Comparison of ENCODE assay signal across 8 mouse cellular contexts in the genomic region with DNA sequence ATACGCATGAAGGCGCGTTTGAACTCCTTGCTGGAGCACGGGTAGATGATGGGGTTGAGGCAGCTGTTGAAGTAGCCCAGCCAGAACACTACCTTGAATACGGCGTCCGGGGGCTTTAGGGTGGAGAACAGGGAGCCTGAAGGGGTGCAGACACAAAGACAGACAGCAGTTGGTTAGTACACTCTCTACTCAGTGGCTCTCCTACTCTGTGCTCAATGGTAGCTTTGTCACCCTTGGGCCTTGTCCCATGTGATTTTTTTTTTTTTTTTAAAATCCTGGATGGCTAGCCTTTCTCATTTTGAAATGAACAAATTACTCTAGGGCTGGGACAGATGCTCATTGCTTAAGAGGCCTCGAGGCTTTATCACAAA. TPM values are rescaled to one million over a fixed set of nuclear protein-coding genes. Genes with fewer than 3 reads are reported as not detected.
DNase-seq lines count a peak whose midpoint lies in the region; ATAC-seq and TF ChIP-seq lines count a peak whose summit lies in the region.
"Had no signal": no experiment of that assay in that cellular context is flagged by ENCODE, and none has a peak within 500 bp of the region (broad histone marks: within the 10 kb centered on the region; RNA-seq: fewer than 3 reads in every experiment).

No protein-coding gene starts in this region.

- 18% methylated on average over 8 of the region's 8 CpGs for WGBS in lung, embryonic 16.5 days
- 23% methylated on average over 8 of the region's 8 CpGs for WGBS in forebrain, postnatal 0 days
- WGBS in liver, embryonic 12.5 days (ENCODE audit: insufficient replicate concordance), result 26% methylated on average over 8 of the region's 8 CpGs
- WGBS in stomach, postnatal 0 days, result 21% methylated on average over 8 of the region's 8 CpGs

- H3K9ac ChIP-seq in lung, embryonic 16.5 days (ENCODE audit: low read length), result peak overlapping the region; percentile 56
- no peak overlapping the region for H3K9ac ChIP-seq in forebrain, postnatal 0 days
- H3K9ac ChIP-seq in liver, embryonic 12.5 days, result no peak overlapping the region
- H3K9ac ChIP-seq in stomach, postnatal 0 days (ENCODE audit: low read length), result no peak overlapping the region

- peak overlapping the region; percentile 59 for H3K4me2 ChIP-seq in lung, embryonic 16.5 days (ENCODE audit: low read depth, low read length)
- H3K4me2 ChIP-seq in forebrain, postnatal 0 days (ENCODE audit: low read depth), result peak overlapping the region; percentile 51
- H3K4me2 ChIP-seq in liver, embryonic 12.5 days, result peak overlapping the region; percentile 60
- H3K4me2 ChIP-seq in stomach, postnatal 0 days (replicated peaks; ENCODE audit: low read depth), result peak overlapping the region; percentile 59

- H3K4me3 ChIP-seq in lung, embryonic 16.5 days (ENCODE audit: low read length), result peak overlapping the region; percentile 47
- peak overlapping the region; percentile 32 for H3K4me3 ChIP-seq in forebrain, postnatal 0 days (ENCODE audit: low read depth, low read length)
- H3K4me3 ChIP-seq in liver, embryonic 12.5 days, result peak overlapping the region; percentile 26
- peak overlapping the region; percentile 31 for H3K4me3 ChIP-seq in stomach, postnatal 0 days (ENCODE audit: low read depth, low read length)

- no peaks in the 10 kb centered on the region for H3K9me3 ChIP-seq in lung, embryonic 16.5 days (ENCODE audit: control insufficient read depth, low read length)
- H3K9me3 ChIP-seq in forebrain, postnatal 0 days (ENCODE audit: low read length), result no peaks in the 10 kb centered on the region
- H3K9me3 ChIP-seq in liver, embryonic 12.5 days (replicated peaks), result no peaks in the 10 kb centered on the region
- no peaks in the 10 kb centered on the region for H3K9me3 ChIP-seq in stomach, postnatal 0 days (ENCODE audit: control insufficient read depth, low read length)

- H3K4me1 ChIP-seq in lung, embryonic 16.5 days (replicated peaks; ENCODE audit: control insufficient read depth, insufficient read depth, low read length), result peaks cover 14% of the 10 kb centered on the region
- H3K4me1 ChIP-seq in forebrain, postnatal 0 days (ENCODE audit: insufficient read depth), result peaks cover 3% of the 10 kb centered on the region; the same call in 1 of the 2 replicates
- peaks cover 6% of the 10 kb centered on the region; the same call in 1 of the 2 replicates for H3K4me1 ChIP-seq in liver, embryonic 12.5 days
- no peaks in the 10 kb centered on the region for H3K4me1 ChIP-seq in stomach, postnatal 0 days (replicated peaks; ENCODE audit: control insufficient read depth, insufficient read depth)

- H3K27ac ChIP-seq in lung, embryonic 16.5 days (ENCODE audit: low read length), result peak overlapping the region; percentile 69; the same call in 1 of the 2 replicates
- H3K27ac ChIP-seq in forebrain, postnatal 0 days (ENCODE audit: low read depth, low read length), result no peak overlapping the region
- H3K27ac ChIP-seq in liver, embryonic 12.5 days, result no peak overlapping the region
- H3K27ac ChIP-seq in stomach, postnatal 0 days (replicated peaks), result no peak overlapping the region

- no peak for TF ChIP-seq EP300 in stomach, postnatal 0 days (optimal IDR thresholded peaks at IDR 0.05)

- H3K36me3 ChIP-seq in lung, embryonic 16.5 days (ENCODE audit: control insufficient read depth, insufficient read depth, low read length), result no peaks in the 10 kb centered on the region
- no peaks in the 10 kb centered on the region for H3K36me3 ChIP-seq in forebrain, postnatal 0 days (ENCODE audit: insufficient read depth)
- H3K36me3 ChIP-seq in liver, embryonic 12.5 days, result no peaks in the 10 kb centered on the region
- H3K36me3 ChIP-seq in stomach, postnatal 0 days (ENCODE audit: control insufficient read depth, insufficient read depth, low read length), result no peaks in the 10 kb centered on the region

- no peak for DNase-seq in lung, postnatal 25 days (ENCODE audit: low spot score)
- no peak for DNase-seq in forebrain, postnatal 0 days
- no peak for DNase-seq in stomach, postnatal 0 days (ENCODE audit: low spot score)
- no peak for DNase-seq in B cell, adult 2 months
- DNase-seq in adrenal gland, adult (ENCODE audit: inconsistent age in 2 of 2, low spot score in 1 of 2), result no peak
- DNase-seq: thymus, postnatal 25 days had no signal

- ATAC-seq in lung, embryonic 16.5 days (ENCODE audit: low read depth), result no peak
- no peak for ATAC-seq in forebrain, postnatal 0 days
- 0 out of 2 replicates have a peak, but pooled peaks have one; percentile 15 for ATAC-seq in liver, embryonic 12.5 days
- no peak for ATAC-seq in stomach, postnatal 0 days (ENCODE audit: low FRiP score, low TSS enrichment)

- peaks cover 6% of the 10 kb centered on the region; the same call in 1 of the 2 replicates for H3K27me3 ChIP-seq in lung, embryonic 16.5 days (ENCODE audit: control insufficient read depth, insufficient read depth, low read depth, low read length)
- H3K27me3 ChIP-seq in forebrain, postnatal 0 days (ENCODE audit: insufficient read depth, low read length), result peaks cover 14% of the 10 kb centered on the region; the same call in 1 of the 2 replicates
- peaks cover 50% of the 10 kb centered on the region for H3K27me3 ChIP-seq in liver, embryonic 12.5 days (replicated peaks)
- H3K27me3 ChIP-seq in stomach, postnatal 0 days (ENCODE audit: control insufficient read depth, insufficient read depth, low read length), result no peaks in the 10 kb centered on the region

- TF ChIP-seq CTCF in forebrain, postnatal 0 days (IDR thresholded peaks at IDR 0.05; ENCODE audit: low read depth), result no peak
- no peak for TF ChIP-seq CTCF in stomach, postnatal 0 days (IDR thresholded peaks at IDR 0.05; ENCODE audit: low read depth)

RNA-seq across cellular contexts. Expression of gene Ttc1, which starts 28.5 kb away (rescaled TPM):
- 57.9 and 64.6 TPM in 2 replicates for polyA plus RNA-seq in lung, embryonic 16.5 days (2015; fragmentation: Nextera tagmentation; extraction: Ambion mirVana)
- 38.6 and 70.0 TPM in 2 replicates for total RNA-seq in forebrain, postnatal 0 days (2014; rRNA removed)
- 71.3 and 76.9 TPM in 2 replicates for polyA plus RNA-seq in forebrain, postnatal 0 days (2015; fragmentation: Nextera tagmentation; extraction: Ambion mirVana)
- polyA plus RNA-seq in liver, embryonic 12.5 days (2016; fragmentation: Nextera tagmentation; extraction: Ambion mirVana), result 45.9 and 48.0 TPM in 2 replicates
- 54.7 TPM in 2 replicates for polyA plus RNA-seq in stomach, postnatal 0 days (2015; fragmentation: Nextera tagmentation; extraction: Ambion mirVana)
